Mouse (Mus musculus) NIH3T3 (cell line): ENCODE measurements at regions not wholly inside any gene's neighbourhood (a gene's known extent, or its start where the extent isn't known, plus 50 kb on each side); places are given as distances from the start of the nearest gene placed in this dataset.

Source experiments
- DNase-seq: peaks from one replicate; pipeline ENCODE4 v3.0.0-alpha.2; 2012; ENCODE audit warnings: low read depth

DNA sequence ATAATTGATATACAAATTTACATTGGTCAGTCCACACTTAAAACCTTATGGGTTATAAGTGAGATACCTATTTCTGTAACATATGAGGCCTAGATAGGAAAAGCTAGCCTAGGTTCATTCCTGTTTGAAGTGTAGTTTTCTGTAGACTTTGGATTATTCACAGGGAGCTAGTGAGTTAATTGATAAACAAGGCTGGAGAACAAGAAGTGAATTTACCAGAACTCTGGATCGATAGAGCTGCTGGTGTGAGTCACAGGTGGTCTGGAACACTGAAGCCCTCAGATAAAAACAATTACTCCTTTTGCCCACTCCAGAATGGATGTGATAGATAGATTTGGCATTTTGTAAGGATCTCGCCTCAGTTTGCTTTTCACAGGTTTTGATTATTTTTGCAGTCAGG lies 62.0 kb upstream of the Rtl1 start:
- DNase-seq, result no peak

DNA sequence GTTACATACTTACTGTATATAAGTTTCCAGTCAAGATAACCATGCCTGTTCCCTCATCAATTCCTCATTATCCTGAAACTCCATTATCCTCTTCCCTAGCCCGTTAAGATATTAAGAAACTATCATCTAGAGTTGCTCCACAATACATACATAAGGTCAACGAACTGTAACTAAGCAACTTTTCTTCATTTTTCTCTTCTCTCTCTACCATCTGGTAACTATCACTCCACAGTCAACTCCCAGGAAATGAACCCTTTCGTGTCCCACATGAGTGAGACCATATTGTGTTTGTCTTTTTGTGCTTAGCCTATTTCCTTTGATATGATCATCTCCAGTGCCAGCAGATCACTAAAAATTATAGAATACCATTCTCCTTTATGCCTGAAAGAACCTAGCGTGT lies 74.6 kb upstream of the Rtl1 start:
- DNase-seq, result no peak

DNA sequence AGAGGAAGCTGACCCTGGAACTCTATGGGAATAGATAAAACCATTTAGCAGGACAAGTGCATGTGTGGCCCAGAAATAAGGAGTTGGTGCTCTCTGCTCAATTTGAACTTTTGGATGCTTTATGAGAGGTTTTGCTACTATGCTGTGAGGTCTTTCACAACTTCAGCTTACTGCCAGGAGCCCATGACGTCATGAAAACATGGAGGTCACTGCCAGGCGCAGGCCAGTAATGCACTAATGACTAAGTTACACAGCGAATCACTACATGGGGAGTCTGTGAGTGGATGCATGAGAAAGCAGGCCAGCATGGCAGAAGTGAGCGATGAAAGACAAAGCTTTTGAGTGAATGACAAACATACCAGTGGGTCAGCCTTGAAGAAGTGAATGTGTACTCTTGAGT lies 93.9 kb upstream of the Rtl1 start:
- peak; percentile 76 for DNase-seq

DNA sequence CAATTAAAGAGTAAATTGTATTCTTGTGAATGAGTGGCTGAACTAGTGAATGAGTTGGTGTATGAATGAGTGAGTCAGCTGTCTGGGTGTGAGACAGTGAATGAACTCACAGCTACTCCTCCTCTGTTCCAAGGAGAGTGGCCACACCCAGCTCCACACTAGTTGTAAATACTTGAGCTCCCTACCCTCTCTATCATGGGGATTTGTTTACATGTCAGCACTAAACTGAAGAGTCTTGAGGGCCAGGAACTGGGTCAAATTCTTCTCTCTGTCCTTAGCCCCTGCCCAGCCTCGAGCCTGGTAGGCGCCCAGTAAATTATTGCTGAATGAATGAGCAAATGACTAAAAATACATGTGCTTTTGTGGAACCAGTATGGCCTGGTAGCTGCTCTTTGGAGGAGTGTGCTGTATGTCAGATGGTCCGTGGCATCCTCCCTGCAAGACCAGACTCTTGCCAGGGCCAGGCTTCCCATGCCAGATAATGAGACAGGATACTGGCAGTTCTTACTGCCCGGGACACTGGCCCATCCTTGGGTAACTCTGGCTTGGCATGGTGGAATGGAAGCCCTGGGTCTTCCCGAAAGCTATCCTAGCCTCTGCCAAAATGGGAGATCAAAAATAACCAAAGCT lies 94.8 kb upstream of the Rtl1 start:
- peak; percentile 70 for DNase-seq

DNA sequence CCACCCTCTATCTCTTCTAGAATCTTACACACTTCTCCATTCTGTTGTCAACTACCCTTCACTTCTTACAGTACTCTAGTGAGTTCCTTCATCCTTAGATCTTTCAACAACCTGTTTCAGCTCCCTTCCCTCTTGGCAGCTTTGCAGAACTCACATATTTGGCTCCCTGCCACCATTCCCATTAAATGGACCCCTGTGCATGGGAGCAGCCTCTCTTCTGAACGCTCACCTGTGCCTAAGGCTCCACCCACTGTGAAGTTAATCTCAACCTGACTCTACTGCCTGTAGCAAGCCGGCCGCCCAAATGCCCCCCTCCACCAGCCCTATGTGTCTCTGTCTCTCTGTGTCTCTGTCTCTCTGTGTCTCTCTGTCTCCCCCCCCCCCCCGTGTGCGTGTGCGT lies 106.7 kb upstream of the Rtl1 start:
- no peak for DNase-seq

DNA sequence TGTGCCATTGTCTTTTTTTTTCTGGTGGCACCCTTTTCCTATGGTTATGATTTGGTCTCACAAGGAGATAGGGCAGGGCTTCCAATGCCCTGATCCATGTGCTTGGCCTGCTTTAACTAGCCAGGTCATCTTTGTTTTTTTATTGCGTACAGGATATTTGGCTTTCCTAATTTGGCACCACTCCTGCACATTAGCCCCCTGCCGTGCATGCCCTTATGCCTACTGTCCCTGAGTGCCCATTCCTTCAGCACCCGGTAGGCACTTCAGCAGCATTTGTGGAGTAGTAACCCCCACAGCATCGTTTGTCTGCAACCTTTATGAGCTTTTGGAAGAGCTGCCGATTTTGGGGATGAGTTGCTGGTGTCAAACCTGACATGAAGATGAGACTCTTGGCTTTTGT lies 109.5 kb upstream of the Rtl1 start:
- DNase-seq, result no peak

DNA sequence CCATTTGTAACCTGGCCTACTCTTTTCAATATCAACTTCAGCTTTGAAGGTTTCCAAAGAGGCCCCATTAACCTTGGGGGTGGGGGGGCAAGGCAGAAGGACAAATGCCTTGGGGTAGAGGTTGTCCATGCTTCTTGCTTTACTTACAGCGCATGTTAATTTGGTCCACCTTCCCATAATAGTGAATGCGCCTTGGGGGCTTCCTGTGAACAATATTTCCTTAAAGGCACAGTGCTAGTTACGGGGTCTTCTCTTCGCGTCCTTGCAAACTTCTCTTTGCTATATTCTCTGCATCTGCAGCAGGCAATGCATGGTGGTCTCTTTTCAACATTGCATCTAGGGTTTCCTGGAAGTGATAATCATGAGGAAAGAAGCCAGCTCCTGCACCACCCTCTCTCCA lies 111.3 kb upstream of the Rtl1 start:
- DNase-seq, result no peak

DNA sequence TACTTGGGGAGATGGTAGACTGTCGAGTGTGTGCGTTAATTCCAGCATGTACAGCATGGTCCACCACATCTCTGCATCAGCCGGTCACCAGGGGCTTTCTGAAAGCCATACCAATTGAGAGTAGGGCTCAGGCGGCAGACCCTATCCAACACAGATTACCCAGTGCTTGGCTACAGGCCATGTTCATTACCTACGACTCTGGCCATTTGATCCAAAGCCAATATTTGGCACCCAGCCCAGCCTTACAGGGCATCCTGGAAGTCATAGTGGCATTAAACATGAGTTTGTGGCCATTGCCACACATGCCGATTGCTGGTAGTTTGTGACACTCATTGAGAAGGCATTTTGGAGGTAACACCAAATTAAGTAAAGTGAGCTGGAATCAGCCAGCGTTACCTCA lies 111.8 kb upstream of the Rtl1 start:
- no peak for DNase-seq

DNA sequence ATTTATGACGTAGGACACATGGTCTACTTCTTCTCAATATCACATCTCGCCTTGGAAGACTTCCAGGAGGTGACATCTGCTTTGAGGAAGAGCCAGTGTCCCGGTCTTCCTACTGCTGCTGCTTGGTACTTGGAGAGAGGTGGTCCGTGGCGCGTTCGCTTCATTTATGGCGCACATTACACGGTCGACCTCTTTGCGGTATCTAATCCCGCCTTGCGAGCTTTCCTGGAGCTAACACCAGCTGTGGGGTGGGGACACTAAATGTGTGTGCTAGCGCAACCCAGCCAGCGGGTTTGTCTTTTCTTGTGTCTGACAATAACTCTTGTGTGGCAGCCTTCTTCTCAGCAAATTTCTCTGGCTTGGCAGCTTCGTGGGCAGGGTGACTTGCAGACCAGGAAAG lies 112.3 kb upstream of the Rtl1 start:
- DNase-seq, result no peak

DNA sequence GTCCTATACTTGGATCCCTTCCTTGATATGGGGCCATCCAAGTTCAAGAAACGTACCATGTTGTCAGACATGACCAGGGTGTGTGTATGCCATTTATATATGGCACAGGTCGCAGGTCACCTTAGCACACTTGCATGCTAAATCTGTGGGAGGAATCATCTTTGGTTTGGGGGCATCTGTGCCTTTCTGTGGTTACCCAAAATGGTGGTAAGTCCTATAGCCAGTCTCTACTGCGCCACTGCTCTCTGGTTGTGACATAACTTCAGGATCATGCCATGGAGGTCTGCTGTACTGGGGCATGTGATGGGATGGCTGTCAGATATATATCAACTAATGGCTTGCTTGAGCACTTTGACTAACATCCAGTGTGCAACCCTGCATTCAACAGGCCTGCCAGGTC lies 112.9 kb upstream of the Rtl1 start:
- DNase-seq, result no peak

DNA sequence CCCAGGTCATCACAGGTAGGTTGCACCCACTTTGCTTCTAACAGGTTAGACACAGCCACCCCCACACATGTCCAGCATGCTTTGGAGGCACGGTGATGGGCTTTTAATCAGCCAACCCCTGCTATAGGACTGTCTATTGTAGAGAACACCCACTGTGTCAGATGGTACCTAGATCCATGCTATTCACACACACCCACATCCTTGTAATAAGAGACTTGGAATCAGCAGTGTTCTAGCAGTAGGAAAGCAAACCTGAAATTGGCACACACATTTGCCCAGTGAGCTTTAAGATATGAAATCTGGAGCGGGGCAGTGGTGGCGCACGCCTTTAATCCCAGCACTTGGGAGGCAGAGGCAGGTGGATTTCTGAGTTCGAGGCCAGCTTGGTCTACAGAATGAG lies 113.9 kb upstream of the Rtl1 start:
- DNase-seq, result no peak

DNA sequence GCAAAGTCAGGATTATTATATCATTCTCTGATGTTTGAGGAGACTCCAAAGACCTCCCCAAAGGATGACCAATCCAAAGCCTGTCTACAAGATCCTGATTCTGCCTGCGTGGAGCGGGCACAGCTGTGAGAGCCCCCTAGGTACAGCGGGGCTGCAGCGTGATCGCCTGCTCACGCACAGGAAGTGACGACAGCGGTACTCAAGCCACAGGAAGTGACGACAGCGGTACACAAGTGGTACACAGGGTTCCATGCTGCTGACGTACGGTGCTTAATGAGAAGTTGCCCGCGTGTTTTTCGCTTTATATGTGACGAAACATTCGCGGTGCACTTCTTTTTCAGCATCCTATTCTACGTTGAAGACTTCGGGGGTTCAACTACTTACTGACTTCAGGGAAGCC lies 116.9 kb upstream of the Rtl1 start:
- no peak for DNase-seq

DNA sequence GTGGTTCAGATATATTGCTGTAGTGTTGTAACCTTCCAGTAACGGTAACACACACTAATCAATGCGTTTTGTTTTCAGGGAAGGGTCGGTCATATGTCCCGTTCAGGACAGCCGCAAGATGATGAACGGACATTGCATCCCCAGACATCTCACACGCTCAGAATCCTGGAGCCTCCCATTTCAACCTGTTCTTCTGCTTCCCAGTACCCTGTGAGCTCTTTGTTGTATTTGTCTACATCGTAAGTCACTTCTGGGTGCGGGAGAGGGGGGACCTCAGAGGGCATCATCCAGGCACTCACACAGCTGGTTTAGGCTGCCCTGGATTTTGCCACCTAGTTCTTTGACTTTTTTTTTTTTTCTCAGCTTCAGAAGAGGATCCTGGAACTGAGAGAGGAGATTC lies 117.9 kb upstream of the Rtl1 start:
- DNase-seq, result no peak

DNA sequence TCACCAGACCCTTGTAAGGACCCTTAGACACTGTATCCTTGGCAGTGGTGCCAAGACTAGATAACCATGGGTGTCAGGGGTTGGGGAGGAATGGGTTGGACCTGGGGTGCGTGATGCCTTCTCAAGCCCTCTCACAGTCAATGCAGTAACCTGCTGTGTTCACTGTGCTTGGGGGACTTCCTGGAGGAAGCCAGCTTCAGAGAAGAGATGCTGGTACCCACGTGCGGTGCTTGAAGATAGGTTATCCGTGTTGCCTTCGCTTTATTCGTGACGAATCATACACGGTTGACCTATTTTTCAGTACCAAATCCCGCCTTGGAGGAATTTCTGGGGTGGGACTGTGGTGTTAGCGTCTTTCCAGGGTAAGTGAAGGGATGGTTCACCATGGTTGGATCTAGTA lies 138.1 kb upstream of the Rtl1 start:
- no peak for DNase-seq

DNA sequence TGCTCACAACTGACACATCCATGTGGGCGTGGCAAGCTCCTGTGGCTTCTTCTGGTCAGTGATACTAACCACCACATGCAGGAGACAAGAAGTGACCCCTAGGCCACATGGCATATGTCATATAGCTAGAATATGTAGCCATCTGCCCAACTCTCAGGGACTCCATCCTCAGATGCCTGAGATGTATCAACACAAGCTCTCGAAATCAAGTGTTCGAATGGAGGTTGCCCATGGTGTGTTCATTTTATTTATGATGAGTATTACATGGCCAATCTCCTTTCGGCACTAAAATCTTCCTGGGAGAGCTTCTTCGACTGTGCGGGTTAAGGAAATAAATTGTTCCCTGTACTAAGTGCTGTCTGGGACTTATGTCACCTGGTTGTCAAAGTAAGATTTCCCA lies 138.8 kb upstream of the Rtl1 start:
- no peak for DNase-seq

DNA sequence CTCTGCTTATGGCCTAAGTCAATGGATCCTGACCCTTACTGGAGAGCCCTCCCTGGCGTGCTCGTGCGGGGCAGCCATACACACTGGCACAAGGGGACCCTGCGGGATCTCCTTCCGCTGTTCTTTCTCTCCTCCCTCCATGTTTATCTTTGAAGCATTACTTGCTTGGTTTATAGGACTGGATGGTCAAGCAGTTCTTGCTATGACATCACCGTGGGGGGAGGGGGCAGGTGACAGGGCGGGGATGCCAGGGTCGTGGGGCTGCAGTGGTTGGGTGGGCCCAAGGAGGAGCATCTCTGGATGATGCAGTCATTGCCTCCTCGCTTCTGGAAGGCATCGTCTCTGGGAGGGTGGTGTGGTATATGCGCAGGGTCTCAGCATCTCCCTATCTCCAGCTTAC lies 142.4 kb upstream of the Rtl1 start:
- DNase-seq, result no peak

DNA sequence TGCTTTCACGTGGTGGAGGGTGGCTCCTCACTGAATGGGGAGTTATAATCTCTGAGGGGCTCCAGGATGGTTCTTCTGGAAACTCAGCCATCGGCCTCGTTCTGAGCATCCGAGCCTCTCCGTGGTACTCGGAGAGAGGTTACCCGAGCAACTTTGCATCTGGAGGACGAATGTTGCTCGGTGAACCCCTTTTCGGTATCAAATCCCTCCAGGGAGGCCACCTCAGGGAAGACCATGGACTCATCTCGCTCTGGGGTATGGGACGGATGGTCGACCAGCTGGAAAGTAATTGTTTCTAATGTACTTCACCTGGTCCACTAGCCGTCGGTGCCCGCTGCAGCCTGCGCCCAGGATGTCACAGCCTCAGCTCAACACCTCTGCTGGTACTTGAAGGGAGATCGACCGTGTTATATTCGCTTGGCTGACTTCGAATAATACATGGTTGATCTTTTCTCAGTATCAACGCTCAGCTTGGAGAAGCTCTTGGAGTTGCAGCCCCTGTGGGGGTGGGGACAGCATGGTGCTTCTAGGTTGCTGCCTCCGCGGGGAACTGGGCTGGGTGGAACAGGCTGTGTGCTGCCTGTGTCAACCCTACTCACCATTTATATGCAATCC lies 143.0 kb upstream of the Rtl1 start:
- no peak for DNase-seq

DNA sequence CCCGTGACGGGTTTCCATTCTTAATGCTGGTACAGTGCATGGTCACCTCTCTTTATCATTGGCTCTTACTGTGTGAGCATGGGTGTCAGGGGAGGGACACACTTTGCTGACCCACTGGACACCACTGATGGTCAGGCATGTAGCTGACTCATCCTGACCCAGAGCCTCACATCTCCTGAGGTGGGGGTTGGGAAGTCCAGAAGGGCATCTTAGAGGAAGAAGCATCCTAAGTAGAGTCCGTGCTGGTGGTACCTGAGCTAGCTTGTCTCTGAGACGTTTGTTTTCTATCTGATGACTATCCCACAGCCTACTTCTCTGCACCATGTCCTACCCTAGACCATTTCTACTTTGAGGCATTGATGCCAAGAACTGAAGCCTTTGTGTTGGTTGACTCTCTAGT lies 144.1 kb upstream of the Rtl1 start:
- DNase-seq, result no peak

DNA sequence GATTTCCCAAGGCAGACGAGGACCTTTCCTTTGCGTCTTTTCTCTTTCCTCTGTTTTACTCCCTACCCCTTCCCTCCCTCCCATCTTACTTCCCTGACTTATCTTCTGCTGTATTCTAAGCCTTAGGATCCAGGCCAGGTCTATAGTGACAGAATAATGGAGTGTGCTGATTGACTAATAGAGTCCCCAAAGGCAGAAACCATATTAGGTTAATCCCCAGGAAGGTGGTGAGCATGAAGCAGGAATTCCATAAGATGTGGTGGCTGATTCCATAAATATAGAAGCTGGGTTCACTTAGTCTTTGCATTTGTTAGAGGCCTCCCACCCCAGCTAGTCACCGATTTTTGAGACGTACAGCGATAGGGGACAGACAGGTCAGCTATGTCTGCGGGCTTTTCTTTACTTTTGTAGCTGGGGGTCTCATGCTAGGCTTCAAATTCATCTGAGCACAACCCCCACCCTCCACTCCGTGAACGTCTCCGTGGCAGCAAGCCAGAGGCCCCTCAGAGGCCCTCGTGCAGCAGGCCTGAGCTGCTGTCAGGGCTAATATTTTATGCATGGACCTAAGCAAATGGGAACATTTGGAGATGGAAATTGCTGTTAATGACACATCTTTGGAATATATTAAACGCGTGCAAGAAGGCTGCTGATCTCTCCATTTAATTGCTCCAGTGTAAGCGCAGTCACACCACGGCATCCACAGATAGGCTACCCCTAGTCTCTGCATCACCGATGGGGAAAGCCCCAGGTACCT lies 145.8 kb upstream of the Rtl1 start:
- DNase-seq, result no peak

DNA sequence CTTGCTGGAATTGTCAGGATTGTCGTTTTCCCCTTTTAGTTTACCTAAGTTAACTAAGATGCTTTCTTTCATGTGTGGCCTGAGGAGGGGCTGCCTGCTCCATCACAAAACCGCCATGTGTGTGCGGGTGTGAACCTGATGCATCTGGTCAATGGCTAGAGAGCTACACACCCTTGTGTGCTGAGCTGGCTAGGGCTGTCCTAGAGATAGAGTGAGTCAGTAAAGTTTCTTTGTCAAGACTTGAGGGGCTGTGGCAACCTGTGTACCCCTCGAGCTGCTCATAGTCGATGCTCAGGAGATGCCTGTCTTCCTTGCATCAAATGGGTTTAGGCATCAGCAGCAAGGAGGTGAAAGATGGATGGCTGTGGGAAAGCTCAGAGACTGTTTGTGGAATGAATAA lies 147.1 kb upstream of the Rtl1 start:
- DNase-seq, result no peak

DNA sequence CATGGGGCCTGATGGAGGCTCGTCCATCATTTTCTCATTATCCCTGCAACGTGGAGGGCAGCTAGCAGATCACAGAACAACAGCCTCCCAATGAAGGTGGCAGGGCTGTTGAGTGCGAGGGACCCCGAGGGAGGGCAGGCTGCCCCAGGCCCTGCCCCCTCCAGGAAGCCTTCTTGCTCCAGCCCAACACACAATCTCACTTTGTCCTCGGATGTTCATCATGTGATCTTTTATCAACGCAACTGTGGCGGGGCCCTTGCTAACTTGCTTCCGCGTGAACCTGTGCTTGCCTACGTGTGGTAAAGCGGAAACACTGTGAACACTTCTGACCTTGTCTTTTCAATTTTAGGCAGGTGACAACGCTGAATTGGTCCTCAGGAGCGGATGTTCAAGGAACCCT lies 147.6 kb upstream of the Rtl1 start:
- DNase-seq, result no peak

DNA sequence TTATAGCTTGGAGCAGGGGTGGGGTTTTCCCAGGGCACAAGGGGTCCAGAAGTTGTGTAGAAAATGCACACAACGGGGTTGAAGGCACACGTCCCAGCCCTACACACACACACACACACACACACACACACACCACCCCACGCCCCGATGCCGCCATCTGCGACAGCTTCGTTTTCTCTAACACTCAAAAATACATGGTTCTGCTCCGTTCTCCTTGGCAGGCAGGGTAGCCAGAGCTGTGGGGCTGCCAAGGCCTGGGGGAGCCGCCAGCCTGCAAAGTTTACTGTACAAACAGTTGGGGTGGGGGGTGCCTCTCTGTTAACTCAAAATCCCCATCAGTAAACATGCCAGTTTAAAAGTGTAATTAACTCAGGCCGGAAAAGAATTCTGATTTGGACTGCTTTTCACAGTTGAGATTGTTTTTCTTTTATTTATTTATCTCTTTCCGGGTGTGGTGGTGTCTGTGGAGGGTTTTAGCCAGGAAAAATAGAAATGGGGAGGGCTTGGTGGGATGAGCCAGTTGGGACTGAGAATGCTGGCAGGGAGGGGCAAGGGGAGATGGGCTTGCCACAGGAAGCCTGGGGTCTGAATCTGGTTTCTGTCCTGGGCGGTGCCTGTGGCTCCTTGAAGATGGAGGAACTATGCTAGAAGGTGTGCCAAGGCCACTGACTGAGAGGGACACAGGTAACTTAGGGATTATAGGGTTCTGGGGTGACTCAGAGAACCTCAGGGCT lies 148.4 kb upstream of the Rtl1 start:
- DNase-seq, result no peak

DNA sequence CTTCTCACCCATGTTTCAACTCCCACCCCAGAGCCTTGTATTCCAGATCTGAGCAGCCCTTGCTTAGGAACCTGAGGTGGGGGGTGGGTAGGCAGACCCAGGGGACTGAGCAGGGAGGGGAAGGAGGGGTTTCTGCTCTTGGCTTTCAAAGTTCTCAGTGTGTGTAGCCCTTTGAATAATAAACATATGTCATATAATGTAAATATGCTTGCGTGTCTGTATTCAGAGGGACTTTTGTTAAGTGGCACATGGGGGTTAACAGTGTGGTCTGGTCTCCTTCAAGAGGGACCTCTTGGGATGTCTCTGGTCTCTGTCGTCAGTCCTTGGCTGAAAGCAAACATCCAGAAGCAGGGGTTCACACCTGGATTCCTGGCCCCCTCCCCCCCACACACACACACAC lies 149.1 kb upstream of the Rtl1 start:
- DNase-seq, result peak; percentile 49
